Mouse (Mus musculus): Measurements from ENCODE around the gene Akap7.

Akap7 gene

DNA sequence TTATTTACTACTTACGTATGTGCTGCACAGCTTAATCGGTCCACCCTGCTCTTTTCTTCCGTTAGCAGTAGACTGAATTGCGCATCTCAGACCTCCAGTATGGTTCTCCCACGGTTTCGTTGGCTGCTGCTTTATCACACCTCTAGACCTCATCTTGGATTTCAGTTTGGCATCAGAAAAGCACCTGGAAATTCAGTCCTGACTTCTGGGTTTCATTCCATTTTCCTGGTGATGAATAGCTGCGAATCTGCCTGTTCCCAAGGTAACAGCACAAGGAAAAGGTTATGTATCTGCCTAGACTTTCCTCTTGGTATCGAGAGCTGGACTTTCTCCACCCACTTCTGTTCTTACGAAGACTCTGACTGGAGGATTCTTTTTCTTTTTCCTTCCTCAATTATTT is at the start of gene Akap7:
Gene Akap7 (minus strand): TSS at position 101 of the 400 bp plus-strand sequence.
- DNase-seq (ENCODE audit: low spot score): no peak

DNA sequence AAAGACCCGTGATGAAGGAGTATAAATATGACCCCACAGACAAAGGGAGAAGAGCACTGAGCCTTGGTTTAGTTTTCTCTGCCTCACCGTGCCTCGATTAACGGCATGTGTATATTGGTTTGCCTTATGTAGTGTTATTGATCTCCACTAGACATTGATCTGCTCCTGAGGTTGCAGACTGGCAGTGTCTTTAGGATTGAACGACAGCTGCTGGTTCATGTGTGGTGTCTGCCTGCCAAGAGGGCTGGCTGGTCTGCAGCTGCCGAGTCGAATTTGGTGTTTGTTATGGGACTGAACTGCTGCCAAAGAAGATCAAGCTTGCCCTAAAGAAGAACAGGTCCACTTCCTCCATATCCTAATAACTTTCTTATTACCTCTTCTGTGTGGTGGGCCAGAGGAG is 46.7 kb upstream of the Akap7 start:
- no peak for DNase-seq (ENCODE audit: low spot score)

DNA sequence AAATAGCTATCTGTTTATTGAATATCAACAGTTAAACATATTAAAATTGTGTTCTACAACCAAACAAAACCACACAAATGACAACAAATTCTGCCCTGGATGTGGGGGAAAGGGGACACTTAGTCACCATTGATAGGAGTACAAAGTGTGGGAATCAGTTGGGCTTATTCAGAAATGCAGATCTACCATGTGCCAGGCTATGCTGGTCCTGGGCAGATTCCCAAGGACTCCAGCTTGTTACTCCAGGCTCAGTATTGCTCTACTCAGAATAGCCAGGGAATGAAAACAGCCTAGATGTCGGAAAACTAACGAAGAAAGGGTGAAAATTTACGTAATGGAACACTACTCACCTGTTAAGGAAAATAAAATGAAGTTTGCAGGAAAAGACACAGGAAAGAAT is 46.3 kb upstream of the Akap7 start:
- DNase-seq (ENCODE audit: low spot score): no peak

- DNase-seq (ENCODE audit: low spot score): no peak
These were observed 35.1 kb upstream of the Akap7 start for GRCm38 (mm10) chr10:25342801-25343200.

GRCm38 (mm10) chr10:25340675-25341074 is 33.0 kb upstream of the Akap7 start:
- no peak for DNase-seq (ENCODE audit: low spot score)

- no peak for DNase-seq (ENCODE audit: low spot score)
These were observed 25.9 kb upstream of the Akap7 start for GRCm38 (mm10) chr10:25333390-25334079.

- DNase-seq (ENCODE audit: low spot score): no peak
These were observed 23.8 kb upstream of the Akap7 start for GRCm38 (mm10) chr10:25331321-25332049.

DNA sequence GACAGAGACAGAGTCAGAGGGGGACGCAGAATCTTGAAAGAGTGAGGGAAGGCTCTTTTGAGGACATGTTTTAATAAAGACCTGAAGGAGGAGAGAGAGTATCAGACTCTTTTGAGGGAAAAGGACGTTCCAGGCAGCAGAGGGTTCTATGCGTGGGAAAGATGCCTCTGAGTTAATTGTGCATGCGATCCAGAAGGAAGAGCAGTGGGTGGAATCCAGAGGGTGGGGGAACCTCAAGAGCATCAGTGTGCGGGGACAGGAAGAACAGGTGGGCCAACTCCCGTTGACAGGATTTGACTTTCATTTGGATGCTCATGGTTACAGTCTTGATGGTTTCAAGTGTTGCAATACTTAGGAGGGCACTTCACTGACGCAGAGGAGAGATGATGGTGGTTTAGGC is 22.4 kb upstream of the Akap7 start:
- no peak for DNase-seq (ENCODE audit: low spot score)

- no peak for DNase-seq (ENCODE audit: low spot score)
These were observed 19.8 kb upstream of the Akap7 start for GRCm38 (mm10) chr10:25327511-25327910.

- no peak for DNase-seq (ENCODE audit: low spot score)
These were observed 18.0 kb upstream of the Akap7 start for GRCm38 (mm10) chr10:25325690-25326089.

DNA sequence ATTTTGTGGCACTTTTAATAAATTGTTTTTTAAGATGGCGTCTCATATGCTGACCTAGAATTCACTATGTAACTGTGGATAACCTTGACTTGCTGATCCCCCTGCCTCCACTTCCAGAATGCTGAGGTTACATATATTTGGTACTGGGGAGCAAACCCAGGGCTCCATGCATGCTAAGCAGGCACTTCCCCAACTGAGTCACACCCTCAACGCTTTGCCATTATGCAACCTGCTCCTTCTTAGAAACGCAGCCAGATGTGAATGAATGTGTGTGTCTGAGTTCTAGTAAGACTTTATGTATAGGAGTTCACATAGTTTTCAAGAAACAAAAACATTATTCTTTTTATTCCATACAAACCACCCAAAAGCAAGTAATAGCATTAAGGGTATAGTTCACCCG is 13.5 kb upstream of the Akap7 start:
- DNase-seq (ENCODE audit: low spot score): no peak

DNA sequence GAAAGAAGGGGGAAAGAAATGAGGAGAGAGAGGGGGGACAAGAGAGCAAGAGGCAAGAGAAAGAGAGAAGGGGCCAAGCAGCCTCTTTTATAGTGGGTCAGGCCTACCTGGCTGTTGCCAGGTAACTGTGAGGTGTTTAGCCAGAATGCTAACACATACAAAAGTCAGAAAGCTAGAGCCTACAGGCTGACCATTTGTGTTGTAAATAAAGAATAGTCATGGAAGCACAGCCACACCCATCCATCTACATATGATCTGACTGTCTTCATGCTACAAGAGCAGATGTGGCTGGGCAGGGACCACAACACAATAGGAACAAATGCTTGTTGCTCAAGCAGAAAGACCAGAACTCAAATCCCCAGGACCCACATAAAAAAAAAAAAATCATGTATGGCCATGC is 11.9 kb upstream of the Akap7 start:
- no peak for DNase-seq (ENCODE audit: low spot score)

- no peak for DNase-seq (ENCODE audit: low spot score)
These were observed 10.7 kb upstream of the Akap7 start for GRCm38 (mm10) chr10:25318405-25318804.

DNA sequence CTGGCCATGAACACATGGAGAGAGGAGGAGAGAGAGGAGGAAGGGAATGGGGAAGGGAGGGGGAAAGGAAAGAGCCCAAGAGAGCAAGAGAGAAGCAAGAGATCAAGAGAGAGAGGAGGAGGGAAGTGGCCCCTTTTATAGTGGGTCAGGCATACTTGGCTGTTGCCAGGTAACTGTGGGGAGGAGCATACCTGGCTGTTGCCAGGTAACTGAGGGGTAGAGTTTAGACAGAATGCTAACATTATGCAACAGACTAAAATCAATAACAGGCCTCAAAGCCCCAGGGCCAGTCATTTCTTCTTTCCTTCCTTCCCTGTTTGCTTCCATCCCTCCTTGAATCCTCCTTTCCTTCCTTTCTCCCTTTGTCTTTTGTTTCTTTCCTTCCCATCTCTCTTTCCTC is 10.0 kb upstream of the Akap7 start:
- DNase-seq (ENCODE audit: low spot score): no peak

DNA sequence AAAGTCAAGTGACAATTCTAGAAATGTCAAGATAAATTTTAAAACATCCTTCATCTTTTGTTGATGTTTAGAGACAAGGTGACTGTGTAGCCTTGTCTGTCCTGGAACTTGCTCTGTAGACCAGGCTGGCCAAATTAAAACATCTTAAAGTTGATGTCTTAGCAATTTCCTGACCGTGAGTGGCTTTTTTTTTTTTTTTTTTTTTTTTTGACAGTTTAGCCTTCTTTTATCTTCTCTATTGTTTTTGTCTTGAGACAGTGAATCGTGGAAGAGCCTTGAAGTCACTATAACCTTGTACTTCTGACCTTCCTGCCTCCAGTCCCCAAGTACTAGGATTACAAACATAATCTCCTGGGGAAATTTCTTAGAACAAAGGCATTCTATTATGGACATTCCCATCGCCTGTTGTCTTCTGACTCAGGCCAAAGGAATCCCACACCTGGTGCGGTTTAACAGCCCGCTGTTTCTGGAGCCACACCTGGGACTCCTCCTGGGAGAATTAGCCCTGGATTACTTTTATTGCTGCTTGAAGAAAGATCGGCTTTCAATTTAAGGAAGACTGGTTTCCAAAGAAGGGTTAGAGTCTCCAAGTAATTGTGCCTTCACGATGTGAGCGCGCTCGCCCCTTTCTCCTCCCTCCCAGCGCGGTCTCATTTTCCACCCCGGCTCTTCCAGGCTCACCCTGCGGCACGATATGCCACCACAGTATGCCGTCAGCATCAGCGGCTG is 6.3 kb upstream of the Akap7 start:
- no peak for DNase-seq (ENCODE audit: low spot score)

DNA sequence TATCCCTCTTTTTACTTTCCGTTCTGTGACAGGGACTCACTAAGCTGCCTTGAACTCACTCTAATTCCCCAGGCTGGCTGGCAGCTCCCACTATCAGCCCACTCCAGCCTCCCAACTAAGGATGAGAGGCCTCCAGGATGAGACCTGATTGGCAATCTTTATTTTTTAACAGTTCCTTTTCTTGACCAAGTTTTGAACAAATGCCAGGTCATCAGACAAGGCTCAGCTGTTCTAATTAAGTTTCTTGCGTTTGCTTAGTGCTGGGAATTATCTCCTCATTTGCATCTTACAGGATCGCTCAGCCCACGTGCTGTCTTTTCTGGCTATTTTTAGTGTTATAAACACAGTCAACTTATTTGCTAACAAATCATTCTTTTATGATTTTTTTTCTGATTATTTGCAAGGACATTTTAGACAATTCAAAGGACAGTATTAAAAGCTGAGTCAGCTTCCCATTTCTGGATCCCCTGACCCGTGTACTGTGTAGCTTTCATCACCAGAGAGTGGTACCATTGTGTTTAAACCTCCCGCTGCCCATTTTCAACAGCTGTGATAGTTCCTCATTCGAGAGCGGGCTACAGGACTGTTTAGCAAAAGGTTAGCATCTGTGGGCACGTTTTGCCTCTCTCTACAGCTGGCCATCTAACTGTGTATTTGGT is 4.0 kb upstream of the Akap7 start:
- DNase-seq (ENCODE audit: low spot score): no peak

- DNase-seq (ENCODE audit: low spot score): no peak
These were observed 3.1 kb upstream of the Akap7 start for GRCm38 (mm10) chr10:25310736-25311135.

GRCm38 (mm10) chr10:25309996-25310395 is 2.3 kb upstream of the Akap7 start:
- DNase-seq (ENCODE audit: low spot score): no peak

GRCm38 (mm10) chr10:25305146-25305545 is 2.5 kb downstream of the Akap7 start:
- DNase-seq (ENCODE audit: low spot score): no peak

- no peak for DNase-seq (ENCODE audit: low spot score)
These were observed 3.1 kb downstream of the Akap7 start for GRCm38 (mm10) chr10:25304608-25305007.

DNA sequence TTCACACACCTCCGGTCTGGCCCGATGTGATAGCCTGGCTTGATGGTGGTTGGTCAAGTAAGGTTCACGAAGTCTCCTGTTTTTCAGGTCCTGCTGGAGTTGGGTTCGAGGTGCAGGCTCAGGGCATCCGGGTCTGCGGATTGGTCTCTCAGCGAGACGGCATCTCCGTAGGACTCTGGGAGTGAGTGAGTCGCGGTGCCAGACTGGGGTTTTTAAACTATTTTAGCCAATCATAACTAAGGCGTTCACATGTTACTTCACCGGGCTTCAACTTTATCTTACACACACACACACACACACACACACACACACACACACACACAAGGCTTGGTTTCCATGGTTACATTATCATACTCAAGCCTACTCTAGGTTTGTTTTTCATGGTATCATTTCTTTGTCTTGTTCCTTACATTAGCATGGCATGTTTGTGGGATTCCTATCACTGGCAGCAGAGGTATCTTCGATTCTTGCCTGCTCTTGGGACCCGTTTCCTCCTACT is 8.6 kb downstream of the Akap7 start:
- no peak for DNase-seq (ENCODE audit: low spot score)

DNA sequence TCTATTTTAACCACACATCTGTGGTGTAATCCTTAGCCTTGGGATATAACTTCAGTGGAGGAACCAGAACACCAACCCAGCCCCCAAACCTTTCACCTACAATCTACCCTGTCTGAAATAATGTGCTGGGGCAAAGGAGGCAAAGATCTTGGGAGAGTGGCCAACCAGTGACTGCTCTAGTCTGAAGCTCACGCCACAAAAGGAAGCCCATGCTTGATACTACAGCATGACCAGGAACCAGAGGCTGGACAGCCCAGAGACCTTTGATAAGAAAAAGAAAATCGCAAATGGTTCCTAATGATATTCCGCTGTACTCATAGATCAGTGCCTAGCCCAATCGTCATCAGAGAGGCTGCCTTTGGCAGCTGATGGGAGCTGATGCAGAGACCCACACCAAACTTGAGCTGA is 9.4 kb downstream of the Akap7 start:
- DNase-seq (ENCODE audit: low spot score): no peak

Measured in testis, postnatal 10 days (tissue).